Mouse (Mus musculus) layer of hippocampus, adult 9-10 months (tissue): ENCODE results near the gene Gabrd.

Experiments
- DNase-seq: peaks from one replicate; pipeline ENCODE4 v3.0.0; 2022; ENCODE audit warnings: low spot score

Gabrd gene

GRCm38 (mm10) chr4:155343415-155344298 lies 54.3 kb downstream of the Gabrd start:
- DNase-seq = peak; percentile 13

GRCm38 (mm10) chr4:155336284-155337050 lies 61.4 kb downstream of the Gabrd start:
- DNase-seq = no peak
